Mouse (Mus musculus) kidney, adult 18-20 months (tissue): Measurements from ENCODE around the gene Sppl3.
"Not testable (repeated sequence)": the region's sequence is repeated elsewhere in the genome, so short reads cannot be mapped to it uniquely, and the experiment has no call there.

Experiments used
- DNase-seq: peaks from one replicate; pipeline ENCODE4 v3.0.0; 2021

Sppl3 gene

GRCm38 (mm10) chr5:115081636-115082035 lies 70.7 kb downstream of the Sppl3 start:
- no peak for DNase-seq

- DNase-seq = no peak
These were observed 72.6 kb downstream of the Sppl3 start for GRCm38 (mm10) chr5:115083492-115083891.

- DNase-seq = no peak
These were observed 74.7 kb downstream of the Sppl3 start for GRCm38 (mm10) chr5:115085675-115086074.

- DNase-seq = no peak
These were observed 78.8 kb downstream of the Sppl3 start for GRCm38 (mm10) chr5:115089592-115090268.

- no peak for DNase-seq
These were observed 80.1 kb downstream of the Sppl3 start for GRCm38 (mm10) chr5:115091015-115091414.

- no peak for DNase-seq
These were observed 80.8 kb downstream of the Sppl3 start for GRCm38 (mm10) chr5:115091776-115092175.

- DNase-seq = no peak
These were observed 87.3 kb downstream of the Sppl3 start, which contains the start of gene Gm10401 for GRCm38 (mm10) chr5:115098195-115098594. Gm10401 (minus strand) TSS chr5:115098295.

- no peak for DNase-seq
These were observed 88.6 kb downstream of the Sppl3 start for GRCm38 (mm10) chr5:115099530-115099929.

- no peak for DNase-seq
These were observed 89.1 kb downstream of the Sppl3 start for GRCm38 (mm10) chr5:115099991-115100390.

- DNase-seq = no peak
These were observed 89.5 kb downstream of the Sppl3 start for GRCm38 (mm10) chr5:115100473-115100872.

- no peak for DNase-seq
These were observed 91.3 kb downstream of the Sppl3 start for GRCm38 (mm10) chr5:115102231-115102630.

- DNase-seq = not testable (repeated sequence)
These were observed 92.3 kb downstream of the Sppl3 start for GRCm38 (mm10) chr5:115103253-115103652.

GRCm38 (mm10) chr5:115111156-115111555 lies 100.2 kb downstream of the Sppl3 start:
- no peak for DNase-seq

GRCm38 (mm10) chr5:115113244-115113643 lies 102.3 kb downstream of the Sppl3 start:
- DNase-seq = no peak

GRCm38 (mm10) chr5:115114501-115114900 lies 103.6 kb downstream of the Sppl3 start:
- no peak for DNase-seq

- DNase-seq = no peak
These were observed 105.5 kb downstream of the Sppl3 start for GRCm38 (mm10) chr5:115116426-115116825.

- no peak for DNase-seq
These were observed 106.5 kb downstream of the Sppl3 start for GRCm38 (mm10) chr5:115117467-115117866.

- DNase-seq = peak; percentile 94
These were observed 108.1 kb downstream of the Sppl3 start, which contains the start of gene Acads for GRCm38 (mm10) chr5:115118961-115119570. Acads (minus strand) TSS chr5:115119346.

- DNase-seq = no peak
These were observed 110.0 kb downstream of the Sppl3 start for GRCm38 (mm10) chr5:115120978-115121377.

GRCm38 (mm10) chr5:115124690-115125089 lies 113.8 kb downstream of the Sppl3 start:
- no peak for DNase-seq

GRCm38 (mm10) chr5:115125211-115125871 lies 114.4 kb downstream of the Sppl3 start:
- peak; percentile 89 for DNase-seq

GRCm38 (mm10) chr5:115126578-115127312 lies 115.8 kb downstream of the Sppl3 start:
- DNase-seq = no peak
